Mouse (Mus musculus): ENCODE data around the gene Gm49380.

The Gm49380 gene

GRCm38 (mm10) chr9:44046426-44046825 lies 66.9 kb downstream of the Gm49380 start:
- no peak for DNase-seq (ENCODE audit: low read depth)

- DNase-seq (ENCODE audit: low read depth): no peak
These were observed 67.4 kb downstream of the Gm49380 start for GRCm38 (mm10) chr9:44045884-44046272.

GRCm38 (mm10) chr9:44045158-44045883 lies 68.0 kb downstream of the Gm49380 start:
- no peak for DNase-seq (ENCODE audit: low read depth)

GRCm38 (mm10) chr9:44044426-44045157 lies 68.7 kb downstream of the Gm49380 start:
- DNase-seq (ENCODE audit: low read depth): no peak

GRCm38 (mm10) chr9:44043708-44044425 lies 69.4 kb downstream of the Gm49380 start:
- DNase-seq (ENCODE audit: low read depth): no peak

GRCm38 (mm10) chr9:44042836-44043707 lies 70.2 kb downstream of the Gm49380 start, which contains the start of gene Thy1:
Gene Thy1 (plus strand): TSS chr9:44043384.
- no peak for DNase-seq (ENCODE audit: low read depth)

GRCm38 (mm10) chr9:44042396-44042680 lies 71.0 kb downstream of the Gm49380 start:
- no peak for DNase-seq (ENCODE audit: low read depth)

- no peak for DNase-seq (ENCODE audit: low read depth)
These were observed 71.5 kb downstream of the Gm49380 start for GRCm38 (mm10) chr9:44041511-44042395.

- DNase-seq (ENCODE audit: low read depth): no peak
These were observed 76.2 kb downstream of the Gm49380 start for GRCm38 (mm10) chr9:44037106-44037505.

- DNase-seq (ENCODE audit: low read depth): peak; percentile 8
These were observed 79.2 kb downstream of the Gm49380 start for GRCm38 (mm10) chr9:44033957-44034727.

GRCm38 (mm10) chr9:44033317-44033716 lies 80.0 kb downstream of the Gm49380 start:
- no peak for DNase-seq (ENCODE audit: low read depth)

- no peak for DNase-seq (ENCODE audit: low read depth)
These were observed 81.4 kb downstream of the Gm49380 start for GRCm38 (mm10) chr9:44031946-44032345.

GRCm38 (mm10) chr9:44031079-44031478 lies 82.2 kb downstream of the Gm49380 start:
- no peak for DNase-seq (ENCODE audit: low read depth)

GRCm38 (mm10) chr9:44030646-44031045 lies 82.7 kb downstream of the Gm49380 start:
- no peak for DNase-seq (ENCODE audit: low read depth)

- no peak for DNase-seq (ENCODE audit: low read depth)
These were observed 83.6 kb downstream of the Gm49380 start for GRCm38 (mm10) chr9:44029580-44030236.

- peak; percentile 39 for DNase-seq (ENCODE audit: low read depth)
These were observed 89.2 kb downstream of the Gm49380 start for GRCm38 (mm10) chr9:44024096-44024495.

- DNase-seq (ENCODE audit: low read depth): no peak
These were observed 91.0 kb downstream of the Gm49380 start for GRCm38 (mm10) chr9:44022100-44022847.

GRCm38 (mm10) chr9:44020001-44020400 lies 93.3 kb downstream of the Gm49380 start:
- no peak for DNase-seq (ENCODE audit: low read depth)

GRCm38 (mm10) chr9:44017846-44018245 lies 95.5 kb downstream of the Gm49380 start:
- no peak for DNase-seq (ENCODE audit: low read depth)
